Mouse (Mus musculus): ENCODE measurements at regions not wholly inside any gene's neighbourhood (a gene's known extent, or its start where the extent isn't known, plus 50 kb on each side); places are given as distances from the start of the nearest gene placed in this dataset.

- DNase-seq (ENCODE audit: low spot score in 2 of 2) = no peak
- intact Hi-C loops (cut with DNase I) = no loop called here
Observed at GRCm38 (mm10) chr4:26016071-26016470, 216.0 kb upstream of the Fut9 start.

GRCm38 (mm10) chr4:26000364-26000763, 200.3 kb upstream of the Fut9 start:
- intact Hi-C loops (cut with DNase I) = no loop called here
- DNase-seq (ENCODE audit: low spot score in 2 of 2) = no peak

- no peak for DNase-seq (ENCODE audit: low spot score in 2 of 2)
- intact Hi-C loops (cut with DNase I) = no loop called here
Observed at GRCm38 (mm10) chr4:25998561-25998960, 198.5 kb upstream of the Fut9 start.

GRCm38 (mm10) chr4:25955696-25956348, 155.8 kb upstream of the Fut9 start:
- intact Hi-C loops (cut with DNase I) = no loop called here
- peak; percentile 25 to 62 for DNase-seq (ENCODE audit: low spot score in 2 of 2)

GRCm38 (mm10) chr4:25932546-25932945, 132.5 kb upstream of the Fut9 start:
- DNase-seq (ENCODE audit: low spot score in 2 of 2) = no peak
- intact Hi-C loops (cut with DNase I) = no loop called here

DNA sequence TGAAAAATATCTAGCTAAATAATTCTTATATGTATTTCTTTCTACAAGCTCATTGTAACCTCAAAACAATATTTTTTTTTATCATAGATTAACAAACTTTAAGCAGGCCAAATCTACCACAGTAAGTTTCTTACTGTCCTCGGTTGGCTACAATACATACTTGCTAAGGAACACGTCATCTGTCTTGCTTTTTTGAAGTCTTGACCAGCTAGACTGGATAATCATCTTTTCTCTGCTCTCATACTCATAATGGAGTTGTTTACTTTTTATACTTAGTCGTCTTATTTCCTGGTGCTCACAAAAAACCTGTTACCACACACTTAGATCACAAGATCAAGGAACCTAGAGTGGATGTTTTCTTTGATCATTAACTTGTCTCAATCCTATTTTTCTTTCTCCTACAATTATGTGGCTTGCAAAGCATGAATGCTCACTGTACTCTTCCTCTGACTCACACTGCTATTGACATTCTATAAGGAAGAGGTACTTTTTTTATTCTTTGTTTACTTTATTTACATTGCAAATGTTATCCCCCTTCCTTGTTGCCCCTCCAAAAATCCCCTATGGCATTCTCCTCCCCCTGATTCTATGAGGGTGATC, 95.4 kb upstream of the Fut9 start:
- intact Hi-C loops (cut with DNase I) = no loop called here

DNA sequence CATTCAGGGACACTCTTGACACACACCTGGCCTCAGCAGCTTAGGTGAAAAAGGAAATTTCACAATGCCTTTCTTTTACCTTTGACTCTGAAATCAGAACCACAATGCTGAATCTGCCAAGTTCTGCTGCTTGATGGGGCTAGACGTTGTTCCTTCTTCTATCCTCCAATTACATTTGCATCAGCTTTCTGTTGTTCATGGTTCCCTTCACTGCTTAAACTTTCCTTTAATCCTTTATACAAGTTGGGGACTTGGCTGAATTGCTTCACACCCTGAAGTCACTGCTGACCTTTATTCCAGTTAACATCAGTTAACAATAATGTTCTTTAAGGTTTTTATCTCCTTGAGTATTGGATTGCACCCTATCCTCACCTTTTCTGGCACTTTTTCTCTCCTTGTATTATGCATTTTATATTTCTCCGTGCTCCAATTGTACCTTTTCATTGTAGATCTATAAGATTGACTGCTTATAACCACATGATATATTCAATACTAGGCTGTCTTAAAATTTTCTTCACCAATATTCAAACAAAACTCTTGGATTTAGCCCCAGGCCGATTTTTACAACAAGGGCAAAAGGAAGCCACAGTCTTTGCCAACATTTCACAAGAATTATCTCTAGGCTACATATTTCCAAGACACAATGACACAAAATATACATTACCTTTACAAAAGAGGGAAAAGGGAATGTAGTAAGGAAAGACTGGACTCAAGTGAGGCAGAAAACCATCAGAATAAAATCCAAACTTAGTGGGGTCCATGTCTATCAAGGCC, 92.0 kb upstream of the Fut9 start:
- DNase-seq (ENCODE audit: low spot score in 2 of 2) = no peak
- intact Hi-C loops (cut with DNase I) = no loop called here

More for the DNA sequence above, 95.4 kb upstream of the Fut9 start:
- no peak for DNase-seq (ENCODE audit: low spot score in 2 of 2)

Data from left cerebral cortex, postnatal 14 days (tissue).